Mouse (Mus musculus) G1E (cell line): ENCODE measurements around the gene Anapc1. TPM values are rescaled to one million over a fixed set of nuclear protein-coding genes. Genes with fewer than 3 reads are reported as not detected.

Source experiments
- ATAC-seq: 2 replicates; pipeline ENCODE4 v1.8.0; 2016; ENCODE audit warnings: mild to moderate bottlenecking; ENCODE audit not compliant: insufficient number of reproducible peaks, poor library complexity, low FRiP score, severe bottlenecking; ENCODE audit errors: extremely low read depth
- DNase-seq: peaks from one replicate; pipeline ENCODE4 v3.0.0; 2012; ENCODE audit warnings: low spot score
- H3K27me3 ChIP-seq: 2 replicates; pipeline ENCODE4 v1.6.1; 2012; ENCODE audit warnings: mild to moderate bottlenecking, low read length, inconsistent platforms; ENCODE audit not compliant: insufficient read depth
- H3K36me3 ChIP-seq: replicated peaks from 2 replicates; pipeline ENCODE3; 2012; ENCODE audit warnings: mild to moderate bottlenecking, inconsistent platforms
- H3K4me1 ChIP-seq: 2 replicates; pipeline ENCODE4 v1.6.1; 2012; ENCODE audit warnings: low read depth, low read length, inconsistent platforms, mixed read lengths; ENCODE audit not compliant: insufficient read depth
- H3K4me3 ChIP-seq: 2 replicates; pipeline ENCODE4 v1.5.1; 2012; ENCODE audit warnings: low read depth, mild to moderate bottlenecking, inconsistent platforms, low read length, moderate library complexity, mixed read lengths
- H3K9me3 ChIP-seq: replicated peaks from 2 replicates; pipeline ENCODE4 v1.6.1; 2012; ENCODE audit warnings: inconsistent platforms
- CTCF ChIP-seq: IDR thresholded peaks from 2 replicates; pipeline ENCODE4 v1.5.1; 2012; ENCODE audit warnings: low read depth, low read length, inconsistent platforms, mixed read lengths
- GATA1 ChIP-seq: IDR thresholded peaks from 2 replicates; pipeline ENCODE4 v1.6.1; 2012; ENCODE audit warnings: borderline replicate concordance, low read length, inconsistent platforms, mixed read lengths
- GATA2 ChIP-seq: IDR thresholded peaks from 2 replicates; pipeline ENCODE4 v1.6.1; 2012; ENCODE audit warnings: low read depth, low read length, inconsistent platforms, borderline replicate concordance
- POLR2AphosphoS5 ChIP-seq: IDR thresholded peaks from 2 replicates; pipeline ENCODE4 v1.6.1; 2012; ENCODE audit warnings: low read depth, low read length, inconsistent platforms; ENCODE audit not compliant: insufficient replicate concordance
- TAL1 ChIP-seq: conservative IDR thresholded peaks from 2 replicates; pipeline ENCODE4 v1.6.1; 2012; ENCODE audit warnings: low read depth, low read length, inconsistent platforms, mixed read lengths
- polyA plus RNA-seq: library from polyadenylated mRNA; stranded (reverse); fragments of >175 nt; gene quantifications from 2 replicates; pipeline ENCODE4 v1.2.3, GENCODE M21; 2012
- total RNA-seq, 2 experiments: library from RNA; stranded (forward) in 1 of 2; stranded (reverse) in 1 of 2; fragments of 200-1000 nt in 1 of 2; fragments of >200 nt in 1 of 2; fragmentation: Nextera tagmentation in 1 of 2; gene quantifications; 2 replicates each; pipeline ENCODE4 v1.2.3; 2014 to 2017

Anapc1 gene
- total and polyA plus RNA-seq, 3 experiments = 105 to 262 (median 180) TPM

DNA sequence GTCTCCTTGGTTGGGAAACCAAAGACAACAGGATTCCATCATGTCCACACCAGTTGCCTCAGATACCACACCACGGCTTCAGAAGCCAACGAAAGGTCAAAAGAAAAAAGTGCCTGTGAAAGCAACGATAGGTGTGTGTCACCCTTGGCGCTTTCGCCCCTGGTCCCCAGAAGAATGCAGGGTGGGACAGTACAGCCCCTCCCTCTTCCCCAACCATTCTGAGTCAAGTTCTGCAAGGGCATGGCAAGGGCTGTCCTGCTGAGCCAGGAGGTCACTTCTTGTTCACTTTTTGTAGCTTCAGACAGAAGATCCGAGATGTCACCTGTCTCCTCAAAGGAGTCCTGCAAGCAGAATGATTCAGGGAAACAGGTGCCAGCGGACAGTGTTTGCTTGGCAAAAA lies 94.9 kb downstream of the Anapc1 start:
- H3K4me1 ChIP-seq = no peaks in the 10 kb centered on the region
- no peak overlapping the region for H3K4me3 ChIP-seq
- TF ChIP-seq GATA1 (no peak), TAL1 (no peak), POLR2AphosphoS5 (no peak), CTCF (no peak), GATA2 (no peak)
- ATAC-seq (no peak), DNase-seq (no peak)
- H3K9me3 ChIP-seq = no peaks in the 10 kb centered on the region
- H3K27me3 ChIP-seq = peaks cover 21% of the 10 kb centered on the region
- H3K36me3 ChIP-seq = no peaks in the 10 kb centered on the region

GRCm38 (mm10) chr2:128590909-128591308 lies 96.3 kb downstream of the Anapc1 start, which contains the start of gene Spdye4c:
Gene Spdye4c, plus strand, starts transcription at chr2:128591209.
- no peak within 1 kb of the TSS for H3K4me3 ChIP-seq
- TF ChIP-seq GATA1 = no peak
- no peak for TF ChIP-seq GATA2
- TF ChIP-seq CTCF = no peak
- TF ChIP-seq POLR2AphosphoS5 = no peak
- TF ChIP-seq TAL1 = no peak
- no peaks in the 10 kb centered on the region for H3K36me3 ChIP-seq
- no peak for ATAC-seq
- H3K27me3 ChIP-seq = peaks cover 12% of the 10 kb centered on the region; the same call in 1 of the 2 replicates
- no peak for DNase-seq
- no peaks in the 10 kb centered on the region for H3K9me3 ChIP-seq
- H3K4me1 ChIP-seq = no peaks in the 10 kb centered on the region

DNA sequence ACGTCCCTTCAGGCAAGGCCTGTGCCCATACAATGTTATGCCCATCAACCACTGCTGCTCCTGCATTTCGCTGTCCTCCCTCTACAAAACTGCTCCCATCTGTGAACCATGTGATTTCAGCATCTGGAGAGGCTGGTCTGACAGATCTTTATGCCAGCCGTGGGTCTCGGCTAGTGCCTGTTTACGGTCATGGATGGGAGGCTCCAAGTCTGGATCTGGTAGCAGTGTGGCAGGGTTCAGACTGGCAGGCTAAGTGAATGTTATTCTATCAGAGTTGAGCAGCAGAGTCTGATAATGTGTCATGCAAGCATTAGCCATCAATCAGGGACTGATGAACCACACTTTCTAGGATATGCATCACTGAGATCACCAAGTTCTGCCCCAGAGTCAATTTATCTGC lies 104.3 kb downstream of the Anapc1 start:
- Histone ChIP-seq H3K4me1 (no peaks in the 10 kb centered on the region), H3K27me3 (no peaks in the 10 kb centered on the region), H3K4me3 (no peak overlapping the region), H3K9me3 (peaks cover 17% of the 10 kb centered on the region), H3K36me3 (no peaks in the 10 kb centered on the region)
- TF ChIP-seq TAL1 (no peak), POLR2AphosphoS5 (no peak), GATA1 (no peak), CTCF (no peak), GATA2 (no peak)
- DNase-seq = no peak
- ATAC-seq = no peak

- DNase-seq (peak; percentile 26), ATAC-seq (no peak)
- Histone ChIP-seq H3K4me1 (no peaks in the 10 kb centered on the region), H3K36me3 (no peaks in the 10 kb centered on the region), H3K27me3 (peaks cover 3% of the 10 kb centered on the region; the same call in 1 of the 2 replicates), H3K4me3 (no peak overlapping the region), H3K9me3 (no peaks in the 10 kb centered on the region)
- TF ChIP-seq TAL1 = no peak
- peak; percentile 75 for TF ChIP-seq CTCF
- no peak for TF ChIP-seq POLR2AphosphoS5
Measured at GRCm38 (mm10) chr2:128572726-128573624, 114.2 kb downstream of the Anapc1 start.

GRCm38 (mm10) chr2:128571001-128571400 lies 116.2 kb downstream of the Anapc1 start:
- no peak for TF ChIP-seq GATA1
- no peak for TF ChIP-seq POLR2AphosphoS5
- H3K36me3 ChIP-seq = no peaks in the 10 kb centered on the region
- no peaks in the 10 kb centered on the region for H3K4me1 ChIP-seq
- H3K4me3 ChIP-seq = no peak overlapping the region
- no peak for DNase-seq
- H3K27me3 ChIP-seq = peaks cover 3% of the 10 kb centered on the region; the same call in 1 of the 2 replicates
- no peak for ATAC-seq
- no peaks in the 10 kb centered on the region for H3K9me3 ChIP-seq

DNA sequence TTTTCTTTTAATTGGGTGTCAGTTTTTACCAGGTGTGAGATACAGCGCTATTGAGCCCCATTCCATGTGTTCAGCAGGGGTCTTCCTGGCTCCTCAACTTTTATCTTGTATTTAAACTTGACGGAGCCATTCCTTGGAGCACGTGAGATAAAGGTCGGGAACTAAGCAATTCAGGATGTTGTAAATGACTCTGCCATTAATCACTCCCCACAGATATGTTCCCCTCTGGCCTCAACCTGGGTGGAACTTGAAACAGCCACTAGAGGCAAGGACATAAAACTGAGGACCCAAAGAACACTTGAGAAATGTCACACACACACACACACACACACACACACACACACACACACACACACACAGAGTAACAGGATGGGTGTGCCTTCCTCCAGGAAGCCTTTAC lies 118.7 kb downstream of the Anapc1 start:
- DNase-seq (no peak), ATAC-seq (no peak)
- TF ChIP-seq POLR2AphosphoS5 = no peak
- no peak for TF ChIP-seq TAL1
- no peak for TF ChIP-seq GATA2
- no peak for TF ChIP-seq CTCF
- TF ChIP-seq GATA1 = no peak
- no peaks in the 10 kb centered on the region for H3K4me1 ChIP-seq
- H3K4me3 ChIP-seq = no peak overlapping the region
- no peaks in the 10 kb centered on the region for H3K9me3 ChIP-seq
- no peaks in the 10 kb centered on the region for H3K36me3 ChIP-seq
- peaks cover 3% of the 10 kb centered on the region; the same call in 1 of the 2 replicates for H3K27me3 ChIP-seq
